Comparison of ENCODE assay signal across 17 mouse cellular contexts in the genomic region with DNA sequence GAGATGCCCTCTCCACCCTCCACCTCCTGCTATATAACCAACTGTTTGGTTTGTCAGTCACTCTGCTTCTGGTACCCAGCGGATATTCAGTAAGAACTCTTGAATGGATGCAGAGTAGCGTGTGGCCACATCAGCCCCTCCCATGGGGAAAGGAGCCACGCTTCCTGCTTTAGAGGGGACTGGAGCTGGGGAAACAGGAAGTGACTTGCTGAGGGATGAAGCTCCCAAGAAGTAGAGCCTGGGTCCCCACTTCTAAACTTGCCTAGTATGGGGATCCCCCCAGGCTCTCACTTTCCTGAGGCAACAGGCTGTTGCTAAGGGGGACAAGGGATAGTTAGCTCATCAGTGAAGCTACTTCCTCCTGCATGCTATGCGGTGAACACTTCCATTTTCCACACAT. TPM values are rescaled to one million over a fixed set of nuclear protein-coding genes. Genes with fewer than 3 reads are reported as not detected.
DNase-seq lines count a peak whose midpoint lies in the region; ATAC-seq and TF ChIP-seq lines count a peak whose summit lies in the region.
"Had no signal": no experiment of that assay in that cellular context is flagged by ENCODE, and none has a peak within 500 bp of the region (broad histone marks: within the 10 kb centered on the region; RNA-seq: fewer than 3 reads in every experiment).

No protein-coding gene starts in this region.

- peak overlapping the region; percentile 91; the same call in 1 of the 2 replicates for H3K27ac ChIP-seq in kidney, embryonic 16.5 days (ENCODE audit: low read length)
- no peak overlapping the region for H3K27ac ChIP-seq in forebrain, embryonic 10.5 days
- H3K27ac ChIP-seq: embryonic facial prominence, embryonic 12.5 days; forebrain, embryonic 12.5 days; hindbrain, embryonic 15.5 days had no signal

- no peaks in the 10 kb centered on the region for H3K27me3 ChIP-seq in kidney, embryonic 16.5 days (ENCODE audit: insufficient read depth, low read length)
- H3K27me3 ChIP-seq in G1E (ENCODE audit: insufficient read depth, low read length) = peaks cover 16% of the 10 kb centered on the region
- H3K27me3 ChIP-seq in forebrain, embryonic 10.5 days (ENCODE audit: poor library complexity, severe bottlenecking) = no peaks in the 10 kb centered on the region; the same call in 1 of the 2 replicates
- H3K27me3 ChIP-seq: embryonic facial prominence, embryonic 12.5 days; forebrain, embryonic 12.5 days; hindbrain, embryonic 15.5 days had no signal

- no peak overlapping the region for H3K4me2 ChIP-seq in kidney, embryonic 16.5 days (replicated peaks; ENCODE audit: low read depth, low read length)
- H3K4me2 ChIP-seq: embryonic facial prominence, embryonic 12.5 days; forebrain, embryonic 12.5 days; heart, embryonic 12.5 days; hindbrain, embryonic 15.5 days had no signal

- H3K9ac ChIP-seq in kidney, embryonic 16.5 days (replicated peaks; ENCODE audit: low read length) = no peak overlapping the region
- H3K9ac ChIP-seq: embryonic facial prominence, embryonic 12.5 days; forebrain, embryonic 12.5 days; heart, embryonic 12.5 days; hindbrain, embryonic 15.5 days had no signal

- H3K36me3 ChIP-seq in kidney, embryonic 16.5 days (ENCODE audit: insufficient read depth, low read length) = no peaks in the 10 kb centered on the region
- H3K36me3 ChIP-seq in G1E (replicated peaks) = no peaks in the 10 kb centered on the region
- no peaks in the 10 kb centered on the region for H3K36me3 ChIP-seq in forebrain, embryonic 10.5 days (replicated peaks)
- H3K36me3 ChIP-seq: embryonic facial prominence, embryonic 12.5 days; forebrain, embryonic 12.5 days; hindbrain, embryonic 15.5 days had no signal

- 76% methylated on average over 4 of the region's 4 CpGs for WGBS in kidney, embryonic 16.5 days
- 72% methylated on average over 4 of the region's 4 CpGs for WGBS in forebrain, embryonic 10.5 days

- H3K4me1 ChIP-seq in kidney, embryonic 16.5 days (ENCODE audit: insufficient read depth, low read length) = peaks cover 39% of the 10 kb centered on the region
- H3K4me1 ChIP-seq in G1E (ENCODE audit: insufficient read depth, low read depth, low read length) = no peaks in the 10 kb centered on the region
- peaks cover 27% of the 10 kb centered on the region for H3K4me1 ChIP-seq in forebrain, embryonic 10.5 days

- DNase-seq in kidney, postnatal 36 days = no peak
- DNase-seq in lung, postnatal 4 days = peak; percentile 22 to 27
- DNase-seq in lung, postnatal 14 days = no peak
- DNase-seq in G1E (ENCODE audit: low spot score) = peak; percentile 30
- DNase-seq in forebrain, embryonic 10.5 days (ENCODE audit: extremely low spot score, low spot score) = no peak
- DNase-seq: adrenal gland, postnatal 10 days; cerebellum, adult 11 months; cerebellum, adult 8-10 months; cerebellum, postnatal 14 days; gastrocnemius, postnatal 10 days; heart, postnatal 36 days had no signal

- H3K4me3 ChIP-seq in kidney, embryonic 16.5 days (ENCODE audit: low read length) = no peak overlapping the region
- H3K4me3 ChIP-seq in G1E (ENCODE audit: low read depth, low read length) = no peak overlapping the region
- H3K4me3 ChIP-seq in forebrain, embryonic 10.5 days = no peak overlapping the region
- H3K4me3 ChIP-seq: embryonic facial prominence, embryonic 12.5 days; forebrain, embryonic 12.5 days; heart, embryonic 12.5 days; hindbrain, embryonic 15.5 days had no signal

- H3K9me3 ChIP-seq in kidney, embryonic 16.5 days (ENCODE audit: low read length) = no peaks in the 10 kb centered on the region; the same call in 1 of the 2 replicates
- peaks cover 7% of the 10 kb centered on the region for H3K9me3 ChIP-seq in G1E (replicated peaks)
- H3K9me3 ChIP-seq in forebrain, embryonic 10.5 days = no peaks in the 10 kb centered on the region
- H3K9me3 ChIP-seq: hindbrain, embryonic 15.5 days had no signal

- no peak for TF ChIP-seq CTCF in G1E (IDR thresholded peaks at IDR 0.05; ENCODE audit: low read depth, low read length)

- ATAC-seq in kidney, embryonic 16.5 days (ENCODE audit: low FRiP score, low TSS enrichment) = no peak
- ATAC-seq in G1E (ENCODE audit: extremely low read depth, insufficient number of reproducible peaks, low FRiP score, poor library complexity, severe bottlenecking) = no peak
- ATAC-seq: forebrain, embryonic 16.5 days had no signal

RNA-seq across cellular contexts. Expression of a gene that starts 30.8 kb away (rescaled TPM):
- polyA plus RNA-seq in kidney, embryonic 16.5 days (2015; fragmentation: Nextera tagmentation; extraction: Ambion mirVana) = 17.5 and 18.0 TPM in 2 replicates
- total RNA-seq in G1E (2014; fragmentation: Nextera tagmentation) (not detected in 2 replicates), G1E (2017) (not detected in 2 replicates)
- polyA plus RNA-seq in G1E (2012) = 0.08 TPM in 1 of 2 replicates, not detected in the other
- polyA plus RNA-seq in forebrain, embryonic 10.5 days (2016; fragmentation: Nextera tagmentation; extraction: Ambion mirVana) = 2.1 and 2.9 TPM in 2 replicates

Comparison
In these comparisons a context has a peak if more than half of its experiments do, and no peak if none do; other contexts are left out.
1. DNase-seq: peak in lung, postnatal 4 days (2 of 2) and G1E (single experiment); none in kidney, postnatal 36 days (0 of 2), lung, postnatal 14 days (single experiment) and forebrain, embryonic 10.5 days (single experiment).